Mouse (Mus musculus) thymus, adult 2 months (tissue): ENCODE results near the gene Rabepk.

Experiments used
- CTCF ChIP-seq: fragments of 200-500 bp; IDR thresholded peaks from 2 replicates; pipeline ENCODE4 v1.5.1; 2012; ENCODE audit warnings: mild to moderate bottlenecking, control low read depth, low read length, moderate library complexity, borderline replicate concordance; ENCODE audit not compliant: control insufficient read depth, poor library complexity, insufficient read depth; ENCODE audit errors: extremely low read depth
- POLR2A ChIP-seq: fragments of 200-500 bp; IDR thresholded peaks from 2 replicates; pipeline ENCODE4 v1.6.1; 2012; ENCODE audit warnings: mild to moderate bottlenecking, low read length, control low read depth, moderate library complexity; ENCODE audit not compliant: control insufficient read depth, poor library complexity, insufficient read depth; ENCODE audit errors: extremely low read depth

DNA sequence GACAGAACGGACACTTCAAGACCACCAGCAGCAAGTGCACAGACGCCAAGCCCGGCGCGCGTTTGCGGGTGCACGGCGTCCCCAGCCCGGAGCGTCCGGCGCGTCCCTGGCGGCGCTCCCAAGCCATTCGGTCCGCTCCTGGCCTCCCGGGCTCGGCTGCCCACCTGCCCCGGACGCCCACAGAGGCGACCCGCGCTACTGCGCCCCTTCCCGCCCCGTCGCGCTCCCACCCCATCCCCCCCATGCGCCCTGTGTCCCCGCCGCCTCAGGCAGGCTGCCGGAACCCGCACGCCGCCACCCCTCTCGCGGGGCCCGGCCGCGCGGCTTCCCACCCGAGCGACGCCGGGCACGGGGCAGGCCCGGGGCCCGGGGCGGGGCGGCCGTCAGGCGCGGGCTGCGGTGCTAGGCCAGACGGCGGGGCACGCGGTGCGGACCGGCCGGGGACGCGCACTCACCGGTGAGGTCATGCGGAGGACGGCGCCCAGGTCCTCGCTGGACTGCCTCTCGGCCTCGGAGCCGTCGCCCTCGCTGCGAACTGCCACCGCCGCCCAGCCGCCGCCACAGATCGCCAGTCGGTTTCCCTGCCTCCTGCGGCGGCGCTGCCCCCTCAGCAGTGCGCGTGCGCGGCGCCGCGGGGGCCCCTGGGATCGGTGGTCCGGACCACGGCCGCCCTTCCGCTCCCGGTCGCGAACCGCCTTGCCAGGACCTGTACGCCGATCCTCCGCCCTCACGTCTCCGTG is 45.7 kb downstream of the Rabepk start:
- no peak for TF ChIP-seq CTCF
- peak; percentile 62 for TF ChIP-seq POLR2A
